Mouse (Mus musculus): Measurements from ENCODE around the gene Litaf. TPM values are rescaled to one million over a fixed set of nuclear protein-coding genes. Genes with fewer than 3 reads are reported as not detected.
"Not testable (repeated sequence)": the region's sequence is repeated elsewhere in the genome, so short reads cannot be mapped to it uniquely, and the experiment has no call there.

The Litaf gene
- polyA plus RNA-seq, 1 experiment from 2014 or later, result 94.2 TPM

DNA sequence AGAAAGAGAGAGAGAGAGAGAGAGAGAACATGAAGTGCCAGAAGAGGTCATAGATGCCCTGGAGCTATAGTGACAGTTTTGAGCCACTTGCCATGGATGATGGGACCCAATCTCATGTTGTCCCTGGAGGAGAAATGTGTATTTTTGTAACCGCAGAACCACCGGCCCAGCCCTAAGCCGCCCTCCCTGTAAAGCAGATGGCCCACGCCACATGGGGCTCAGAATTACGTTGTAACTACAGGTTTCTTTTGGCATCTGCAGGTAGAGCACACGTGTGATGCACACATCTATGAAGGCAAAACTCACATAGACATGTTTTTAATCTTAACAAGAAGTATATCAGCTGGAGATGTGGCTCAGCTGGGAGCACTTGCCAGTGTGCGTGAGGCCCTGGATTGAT lies 98.2 kb downstream of the Litaf start:
- no peak overlapping the region for H3K27ac ChIP-seq (ENCODE audit: low read length)
- no peak overlapping the region for H3K9ac ChIP-seq (ENCODE audit: low read length)
- no peaks in the 10 kb centered on the region for H3K9me3 ChIP-seq (replicated peaks; ENCODE audit: control insufficient read depth, low read length)
- peaks cover 7% of the 10 kb centered on the region; the same call in 1 of the 2 replicates for H3K4me1 ChIP-seq (ENCODE audit: control insufficient read depth, insufficient read depth, low read length)
- no peak for ATAC-seq (ENCODE audit: insufficient read depth, low FRiP score)
- no peaks in the 10 kb centered on the region; the same call in 1 of the 2 replicates for H3K36me3 ChIP-seq (ENCODE audit: control insufficient read depth, insufficient read depth, low read length)
- H3K4me2 ChIP-seq (ENCODE audit: low read depth, low read length), result no peak overlapping the region
- WGBS, result 79% methylated on average over 7 of the region's 7 CpGs
- no peaks in the 10 kb centered on the region for H3K27me3 ChIP-seq (ENCODE audit: control insufficient read depth, insufficient read depth, low read length)
- no peak overlapping the region for H3K4me3 ChIP-seq (replicated peaks; ENCODE audit: low read length)

DNA sequence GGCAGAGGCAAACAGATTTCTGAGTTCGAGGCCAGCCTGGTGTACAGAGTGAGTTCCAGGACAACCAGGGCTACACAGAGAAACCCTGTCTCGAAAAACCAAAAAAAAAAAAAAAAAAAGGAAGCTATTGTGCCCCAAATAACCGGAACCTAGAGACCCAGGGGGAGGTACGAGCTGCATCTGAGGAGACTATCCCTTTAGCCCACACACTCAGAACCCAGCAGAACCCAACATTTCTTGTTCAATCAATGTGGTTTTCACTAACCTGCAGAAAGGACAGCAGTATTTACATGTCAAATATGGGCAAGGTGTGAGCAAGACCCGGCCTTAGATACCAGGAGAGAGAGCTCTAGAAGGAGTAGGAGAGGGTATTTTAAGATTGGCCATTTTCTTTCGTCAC lies 98.9 kb downstream of the Litaf start:
- no peak overlapping the region for H3K9ac ChIP-seq (ENCODE audit: low read length)
- 67% methylated on average over 6 of the region's 6 CpGs for WGBS
- no peak for ATAC-seq (ENCODE audit: insufficient read depth, low FRiP score)

DNA sequence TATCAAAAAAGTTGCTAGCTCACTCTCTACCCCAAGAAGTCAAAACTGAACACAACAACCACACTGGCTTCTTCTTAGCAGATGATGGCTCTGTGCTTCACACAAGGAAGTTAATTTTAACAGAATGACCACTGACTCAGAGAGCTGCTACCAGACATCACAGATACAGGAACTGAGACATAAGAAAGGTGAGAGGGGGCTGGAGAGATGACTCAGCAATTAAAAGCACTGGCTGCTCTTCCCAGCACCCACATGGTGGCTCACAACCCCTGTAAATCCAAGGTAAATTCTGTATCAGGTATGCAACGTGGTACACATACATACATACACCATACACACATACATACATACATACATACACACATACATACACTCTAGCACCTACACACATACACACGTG lies 100.9 kb downstream of the Litaf start:
- no peak overlapping the region for H3K9ac ChIP-seq (ENCODE audit: low read length)
- H3K4me1 ChIP-seq (ENCODE audit: control insufficient read depth, insufficient read depth, low read length), result peaks cover 5% of the 10 kb centered on the region; the same call in 1 of the 2 replicates
- no peak overlapping the region for H3K27ac ChIP-seq (ENCODE audit: low read length)
- no peaks in the 10 kb centered on the region for H3K27me3 ChIP-seq (ENCODE audit: control insufficient read depth, insufficient read depth, low read length)
- no peaks in the 10 kb centered on the region for H3K9me3 ChIP-seq (replicated peaks; ENCODE audit: control insufficient read depth, low read length)
- H3K36me3 ChIP-seq (ENCODE audit: control insufficient read depth, insufficient read depth, low read length), result no peaks in the 10 kb centered on the region; the same call in 1 of the 2 replicates
- H3K4me2 ChIP-seq (ENCODE audit: low read depth, low read length), result no peak overlapping the region
- WGBS, result 69% methylated on average over 2 of the region's 2 CpGs
- no peak overlapping the region for H3K4me3 ChIP-seq (replicated peaks; ENCODE audit: low read length)
- no peak for ATAC-seq (ENCODE audit: insufficient read depth, low FRiP score)

More for the DNA sequence above, 98.9 kb downstream of the Litaf start:
- Histone ChIP-seq H3K36me3 (ENCODE audit: control insufficient read depth, insufficient read depth, low read length) (no peaks in the 10 kb centered on the region; the same call in 1 of the 2 replicates), H3K9me3 (replicated peaks; ENCODE audit: control insufficient read depth, low read length) (no peaks in the 10 kb centered on the region), H3K27ac (ENCODE audit: low read length) (no peak overlapping the region), H3K27me3 (ENCODE audit: control insufficient read depth, insufficient read depth, low read length) (no peaks in the 10 kb centered on the region), H3K4me1 (ENCODE audit: control insufficient read depth, insufficient read depth, low read length) (peaks cover 5% of the 10 kb centered on the region; the same call in 1 of the 2 replicates), H3K4me3 (replicated peaks; ENCODE audit: low read length) (no peak overlapping the region), H3K4me2 (ENCODE audit: low read depth, low read length) (no peak overlapping the region)

DNA sequence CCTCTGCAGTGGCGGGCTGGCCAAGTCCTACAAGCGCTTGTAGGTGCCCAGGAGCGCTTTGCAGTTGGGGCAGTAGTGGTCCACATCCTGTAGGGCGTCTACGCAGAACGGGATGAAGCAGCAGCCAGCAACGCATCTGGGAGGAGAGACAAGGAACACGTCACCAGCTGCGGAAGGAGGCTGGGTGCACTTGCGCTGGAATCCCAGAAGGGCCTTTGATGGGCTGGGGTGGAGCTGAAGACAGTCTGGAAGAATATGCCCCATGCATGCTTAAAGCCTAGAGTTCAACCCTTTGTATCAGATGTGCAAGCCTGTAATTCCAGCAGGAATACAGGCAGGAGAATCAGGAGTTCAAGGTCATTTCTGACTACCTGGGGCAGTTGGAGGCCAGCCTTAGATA lies 105.0 kb downstream of the Litaf start:
- Histone ChIP-seq H3K27me3 (ENCODE audit: control insufficient read depth, insufficient read depth, low read length) (no peaks in the 10 kb centered on the region), H3K27ac (ENCODE audit: low read length) (no peak overlapping the region), H3K4me3 (replicated peaks; ENCODE audit: low read length) (no peak overlapping the region), H3K9me3 (replicated peaks; ENCODE audit: control insufficient read depth, low read length) (no peaks in the 10 kb centered on the region), H3K4me1 (ENCODE audit: control insufficient read depth, insufficient read depth, low read length) (no peaks in the 10 kb centered on the region), H3K36me3 (ENCODE audit: control insufficient read depth, insufficient read depth, low read length) (0 out of 2 replicates have a peak, but pooled peaks cover 4% of the 10 kb centered on the region), H3K4me2 (ENCODE audit: low read depth, low read length) (no peak overlapping the region), H3K9ac (ENCODE audit: low read length) (no peak overlapping the region)
- ATAC-seq (ENCODE audit: insufficient read depth, low FRiP score), result no peak
- 89% methylated on average over 10 of the region's 10 CpGs for WGBS

DNA sequence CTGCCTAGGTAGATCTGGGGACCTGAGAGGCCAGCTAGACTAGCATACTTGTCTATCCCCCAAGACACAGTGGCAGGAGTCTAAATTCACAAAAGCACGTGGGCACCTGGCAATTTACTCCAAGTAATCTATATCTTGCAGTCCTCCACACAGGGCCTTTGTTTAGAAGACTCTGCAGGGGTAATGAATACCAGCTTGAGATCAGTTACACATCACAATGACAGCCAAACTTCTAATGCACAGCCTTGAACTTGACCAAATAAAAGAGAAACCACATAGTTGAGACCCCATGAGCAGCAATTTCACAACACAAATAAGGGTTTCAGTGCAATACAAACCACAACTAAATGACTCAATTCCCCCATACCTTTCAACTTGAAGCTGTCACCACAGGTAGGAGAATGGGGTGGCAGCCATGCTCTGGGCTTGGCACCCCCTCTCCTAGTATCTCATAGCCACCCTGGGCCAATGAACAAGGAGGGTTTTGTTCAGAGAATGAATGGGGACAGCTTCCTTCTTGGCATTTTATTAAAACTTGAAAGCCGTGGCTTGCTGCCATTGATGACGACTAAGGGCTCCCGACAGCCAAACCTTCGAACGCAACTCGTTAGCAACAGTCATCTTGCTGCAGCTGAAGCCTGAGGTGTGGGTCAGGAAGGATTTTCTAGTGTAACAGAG lies 107.1 kb downstream of the Litaf start:
- Histone ChIP-seq H3K27ac (ENCODE audit: low read length) (no peak overlapping the region), H3K27me3 (ENCODE audit: control insufficient read depth, insufficient read depth, low read length) (no peaks in the 10 kb centered on the region), H3K9ac (ENCODE audit: low read length) (no peak overlapping the region), H3K9me3 (replicated peaks; ENCODE audit: control insufficient read depth, low read length) (no peaks in the 10 kb centered on the region), H3K4me3 (replicated peaks; ENCODE audit: low read length) (no peak overlapping the region), H3K36me3 (ENCODE audit: control insufficient read depth, insufficient read depth, low read length) (0 out of 2 replicates have a peak, but pooled peaks cover 4% of the 10 kb centered on the region), H3K4me2 (ENCODE audit: low read depth, low read length) (no peak overlapping the region), H3K4me1 (ENCODE audit: control insufficient read depth, insufficient read depth, low read length) (no peaks in the 10 kb centered on the region)
- 66% methylated on average over 7 of the region's 7 CpGs for WGBS
- ATAC-seq (ENCODE audit: insufficient read depth, low FRiP score), result no peak

DNA sequence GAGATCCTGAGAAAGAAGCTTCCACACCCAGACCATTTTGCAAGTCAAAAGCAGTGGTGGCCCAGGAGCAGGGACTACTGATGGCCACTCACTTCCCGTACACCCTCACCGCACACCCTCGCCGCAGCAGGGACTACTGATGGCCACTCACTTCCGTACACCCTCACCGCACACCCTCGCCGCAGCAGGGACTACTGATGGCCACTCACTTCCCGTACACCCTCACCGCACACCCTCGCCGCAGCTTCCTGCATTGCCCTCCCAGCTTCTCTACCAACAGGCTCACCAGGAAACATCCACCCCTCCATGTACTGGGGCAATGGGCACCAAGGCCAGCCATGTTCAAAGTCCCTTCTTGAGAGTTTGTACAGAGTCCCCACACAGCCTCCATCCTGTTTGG lies 107.7 kb downstream of the Litaf start:
- 95% methylated on average over 12 of the region's 12 CpGs for WGBS
- H3K4me1 ChIP-seq (ENCODE audit: control insufficient read depth, insufficient read depth, low read length); H3K27me3 ChIP-seq (ENCODE audit: control insufficient read depth, insufficient read depth, low read length); H3K9me3 ChIP-seq (replicated peaks; ENCODE audit: control insufficient read depth, low read length); H3K4me3 ChIP-seq (replicated peaks; ENCODE audit: low read length); H3K36me3 ChIP-seq (ENCODE audit: control insufficient read depth, insufficient read depth, low read length); H3K9ac ChIP-seq (ENCODE audit: low read length); H3K27ac ChIP-seq (ENCODE audit: low read length); H3K4me2 ChIP-seq (ENCODE audit: low read depth, low read length); ATAC-seq (ENCODE audit: insufficient read depth, low FRiP score): not testable (repeated sequence)

DNA sequence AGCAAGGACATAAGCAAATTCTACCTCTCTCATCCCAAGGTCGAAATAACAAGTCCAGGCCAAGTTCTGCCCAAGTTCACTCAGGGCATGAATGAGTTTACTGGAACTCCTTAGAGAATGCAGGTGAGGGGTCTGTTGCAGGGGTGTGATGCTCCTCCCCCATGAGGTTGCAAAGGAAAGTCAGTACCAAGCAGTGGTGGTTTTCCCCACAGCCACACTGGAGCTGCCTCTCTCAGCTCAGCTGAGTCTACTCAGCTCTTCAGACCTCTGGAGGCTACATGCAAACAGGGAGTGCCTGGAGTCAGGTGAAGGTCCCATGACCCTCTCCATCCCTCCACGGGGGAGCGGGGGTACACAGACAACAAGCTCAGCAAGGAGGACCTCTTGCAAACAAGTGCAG lies 108.2 kb downstream of the Litaf start:
- WGBS, result 75% methylated on average over 3 of the region's 3 CpGs
- no peaks in the 10 kb centered on the region for H3K9me3 ChIP-seq (replicated peaks; ENCODE audit: control insufficient read depth, low read length)
- no peak overlapping the region for H3K27ac ChIP-seq (ENCODE audit: low read length)
- H3K36me3 ChIP-seq (ENCODE audit: control insufficient read depth, insufficient read depth, low read length), result 0 out of 2 replicates have a peak, but pooled peaks cover 4% of the 10 kb centered on the region
- H3K27me3 ChIP-seq (ENCODE audit: control insufficient read depth, insufficient read depth, low read length), result no peaks in the 10 kb centered on the region
- no peaks in the 10 kb centered on the region for H3K4me1 ChIP-seq (ENCODE audit: control insufficient read depth, insufficient read depth, low read length)
- ATAC-seq (ENCODE audit: insufficient read depth, low FRiP score), result no peak
- H3K4me3 ChIP-seq (replicated peaks; ENCODE audit: low read length), result no peak overlapping the region
- H3K4me2 ChIP-seq (ENCODE audit: low read depth, low read length), result no peak overlapping the region
- H3K9ac ChIP-seq (ENCODE audit: low read length), result no peak overlapping the region

DNA sequence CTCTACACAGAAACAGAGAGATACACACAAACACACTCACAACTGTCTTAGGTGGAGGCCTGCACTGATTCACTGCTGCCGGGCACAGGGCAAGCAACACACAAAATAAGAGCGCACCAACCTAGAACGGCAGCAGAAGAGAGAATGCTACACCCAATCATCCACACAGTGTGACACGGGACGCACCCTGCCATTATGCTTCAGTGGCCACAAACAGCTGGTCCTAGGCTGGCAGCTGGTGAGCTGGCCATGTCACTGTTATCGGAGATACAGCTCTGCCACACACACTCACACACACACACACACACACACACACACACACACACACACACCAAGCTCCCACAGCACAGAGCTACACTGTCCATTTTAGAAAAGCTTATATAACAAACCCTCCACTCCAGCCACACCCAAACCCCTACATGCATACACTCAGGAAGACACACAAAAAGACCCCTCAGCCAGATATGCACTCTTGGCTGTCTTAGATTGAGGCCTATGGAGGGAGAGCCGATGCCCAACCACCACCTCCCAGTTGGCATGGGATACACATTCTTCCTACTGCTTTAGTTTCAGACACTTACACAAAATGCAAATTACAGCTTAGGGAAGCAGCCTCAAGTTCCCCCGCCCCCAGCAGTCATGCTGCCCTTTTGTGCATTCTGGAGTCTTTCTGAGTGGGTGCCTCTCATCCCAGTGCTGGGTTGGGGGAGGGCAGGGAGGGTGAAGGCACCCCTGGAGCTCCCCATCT lies 108.8 kb downstream of the Litaf start:
- H3K4me3 ChIP-seq (replicated peaks; ENCODE audit: low read length), result no peak overlapping the region
- 85% methylated on average over 8 of the region's 8 CpGs for WGBS
- H3K9ac ChIP-seq (ENCODE audit: low read length), result no peak overlapping the region
- H3K9me3 ChIP-seq (replicated peaks; ENCODE audit: control insufficient read depth, low read length), result no peaks in the 10 kb centered on the region
- no peak overlapping the region for H3K4me2 ChIP-seq (ENCODE audit: low read depth, low read length)
- H3K27ac ChIP-seq (ENCODE audit: low read length), result no peak overlapping the region
- no peaks in the 10 kb centered on the region for H3K4me1 ChIP-seq (ENCODE audit: control insufficient read depth, insufficient read depth, low read length)
- ATAC-seq (ENCODE audit: insufficient read depth, low FRiP score), result no peak
- H3K27me3 ChIP-seq (ENCODE audit: control insufficient read depth, insufficient read depth, low read length), result no peaks in the 10 kb centered on the region
- 0 out of 2 replicates have a peak, but pooled peaks cover 4% of the 10 kb centered on the region for H3K36me3 ChIP-seq (ENCODE audit: control insufficient read depth, insufficient read depth, low read length)

DNA sequence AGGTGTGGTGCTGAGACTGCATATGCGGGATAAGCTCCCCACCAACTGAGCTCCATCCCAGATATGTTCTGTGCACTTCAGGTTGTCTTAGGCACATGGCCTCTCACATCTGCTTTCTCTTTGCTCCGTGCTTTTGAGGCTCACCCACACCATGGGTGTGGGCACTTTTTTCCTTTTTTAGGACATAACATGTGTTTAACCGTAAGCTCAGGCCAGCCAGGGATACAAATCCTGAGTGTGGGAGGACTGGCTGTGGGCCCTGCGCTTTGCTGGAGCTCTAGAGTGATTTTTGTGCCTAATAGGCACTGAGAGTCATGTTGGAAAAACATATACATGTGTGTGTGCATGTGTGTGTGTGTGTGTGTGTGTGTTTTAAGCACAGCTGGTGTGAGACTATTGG lies 110.9 kb downstream of the Litaf start:
- H3K4me3 ChIP-seq (replicated peaks; ENCODE audit: low read length), result no peak overlapping the region
- WGBS, result 84% methylated on average over 4 of the region's 4 CpGs
- ATAC-seq (ENCODE audit: insufficient read depth, low FRiP score), result no peak

More for the DNA sequence above, 110.9 kb downstream of the Litaf start:
- no peaks in the 10 kb centered on the region for H3K4me1 ChIP-seq (ENCODE audit: control insufficient read depth, insufficient read depth, low read length)
- H3K9me3 ChIP-seq (replicated peaks; ENCODE audit: control insufficient read depth, low read length), result no peaks in the 10 kb centered on the region
- H3K4me2 ChIP-seq (ENCODE audit: low read depth, low read length), result no peak overlapping the region
- no peaks in the 10 kb centered on the region for H3K27me3 ChIP-seq (ENCODE audit: control insufficient read depth, insufficient read depth, low read length)
- no peak overlapping the region for H3K9ac ChIP-seq (ENCODE audit: low read length)
- H3K27ac ChIP-seq (ENCODE audit: low read length), result no peak overlapping the region
- 0 out of 2 replicates have a peak, but pooled peaks cover 4% of the 10 kb centered on the region for H3K36me3 ChIP-seq (ENCODE audit: control insufficient read depth, insufficient read depth, low read length)

Data from stomach, embryonic 16.5 days (tissue).